Mouse (Mus musculus) stomach, postnatal 0 days (tissue): ENCODE measurements around the gene Wnk4.

Source experiments
- CTCF ChIP-seq: IDR thresholded peaks from 2 replicates; pipeline ENCODE4 v1.5.1; 2016; ENCODE audit warnings: antibody characterized with exemption, low read depth, mild to moderate bottlenecking, moderate library complexity
- EP300 ChIP-seq: optimal IDR thresholded peaks from 2 replicates; pipeline ENCODE3; 2016; ENCODE audit warnings: antibody characterized with exemption

DNA sequence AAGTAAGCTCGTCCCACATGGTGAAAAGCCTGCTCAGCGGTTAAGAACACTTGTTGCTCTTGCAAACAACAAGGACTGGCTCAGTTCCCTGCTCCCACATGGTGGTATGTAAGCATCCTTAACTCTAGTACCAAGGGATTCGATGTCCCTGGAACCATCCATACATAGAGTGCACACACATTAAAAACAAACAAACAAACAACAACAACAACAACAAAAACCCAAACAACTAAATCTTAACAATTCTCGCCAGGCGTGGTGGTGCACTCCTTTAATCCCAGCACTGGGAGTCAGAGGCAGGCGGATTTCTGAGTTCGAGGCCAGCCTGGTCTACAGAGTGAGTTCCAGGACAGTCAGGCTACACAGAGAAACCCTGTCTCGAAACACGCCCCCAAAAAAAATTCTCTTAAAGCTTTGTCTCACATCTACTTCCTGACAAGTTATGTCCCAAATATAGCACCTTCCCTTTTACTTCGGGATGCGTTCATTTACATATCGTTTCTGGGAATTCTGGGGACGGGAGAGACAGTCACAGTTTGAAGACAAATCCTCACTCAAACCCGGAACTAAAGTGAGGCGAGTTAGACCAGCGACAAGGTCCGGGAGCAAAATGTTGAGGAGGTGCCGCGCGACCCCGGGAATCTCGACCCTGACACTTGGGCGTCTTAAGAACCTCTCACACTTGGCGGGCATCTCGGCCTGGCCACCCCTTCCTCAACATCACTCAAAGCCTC, 34.9 kb upstream of the Wnk4 start:
- TF ChIP-seq CTCF: no peak
- TF ChIP-seq EP300: no peak
